Mouse (Mus musculus) heart, embryonic 11.5 days (tissue): ENCODE measurements around the gene Gm10282. TPM values are rescaled to one million over a fixed set of nuclear protein-coding genes. Genes with fewer than 3 reads are reported as not detected.

Experiments
- ATAC-seq: fragments of 200-750 bp; cut with Nextera tagmentation; replicated peaks from 2 replicates; pipeline ENCODE4 v1.8.0; 2017; ENCODE audit warnings: moderate library complexity; ENCODE audit not compliant: insufficient number of reproducible peaks, low FRiP score, low TSS enrichment
- H3K27ac ChIP-seq: fragments of 300-500 bp; sonication (generic); 2 replicates; pipeline ENCODE4 v1.5.1; 2014; ENCODE audit warnings: mild to moderate bottlenecking, low read depth, low read length
- H3K27me3 ChIP-seq: fragments of 300-500 bp; sonication (generic); 2 replicates; pipeline ENCODE4 v1.6.1; 2014; ENCODE audit warnings: mild to moderate bottlenecking, low read length, mixed read lengths; ENCODE audit not compliant: control insufficient read depth, insufficient read depth
- H3K36me3 ChIP-seq: fragments of 300-500 bp; sonication (generic); 2 replicates; pipeline ENCODE4 v1.6.1; 2014; ENCODE audit warnings: mild to moderate bottlenecking, low read length, moderate library complexity, mixed read lengths; ENCODE audit not compliant: control insufficient read depth, insufficient read depth
- H3K4me1 ChIP-seq: fragments of 300-500 bp; sonication (generic); 2 replicates; pipeline ENCODE4 v1.6.1; 2014; ENCODE audit warnings: low read length; ENCODE audit not compliant: control insufficient read depth, insufficient read depth
- H3K4me2 ChIP-seq: fragments of 300-500 bp; sonication (generic); 2 replicates; pipeline ENCODE4 v1.6.1; 2014; ENCODE audit warnings: mild to moderate bottlenecking, moderate library complexity
- H3K4me3 ChIP-seq: fragments of 300-500 bp; sonication (generic); 2 replicates; pipeline ENCODE4 v1.5.1; 2014; ENCODE audit warnings: low read depth, low read length
- H3K9ac ChIP-seq: fragments of 300-500 bp; sonication (generic); 2 replicates; pipeline ENCODE4 v1.6.1; 2014; ENCODE audit warnings: mild to moderate bottlenecking, low read depth, low read length, moderate library complexity
- H3K9me3 ChIP-seq: fragments of 300-500 bp; sonication (generic); replicated peaks from 2 replicates; pipeline ENCODE4 v1.6.1; 2016; ENCODE audit warnings: low read length; ENCODE audit not compliant: control insufficient read depth
- WGBS: fragments of 180-500 bp; shearing (Covaris S2); extraction: QIAGEN DNeasy Blood & Tissue Kit; methylation state at CpG from one replicate; pipeline ENCODE4 v1.1.7; 2014; ENCODE audit not compliant: insufficient replicate concordance; 5-methylcytosine and 5-hydroxymethylcytosine counted together
- polyA plus RNA-seq: library from polyadenylated mRNA; unstranded; fragments of >200 nt; fragmentation: Nextera tagmentation; extraction: Ambion mirVana; gene quantifications from 2 replicates; pipeline ENCODE4 v1.2.1, GENCODE M21; 2014

Gm10282 gene
- polyA plus RNA-seq, 1 experiment from 2014 or later: 22.5 TPM

- no peaks in the 10 kb centered on the region for H3K36me3 ChIP-seq
- H3K9me3 ChIP-seq: no peaks in the 10 kb centered on the region
- no peak for ATAC-seq
- no peak overlapping the region for H3K4me2 ChIP-seq
- no peaks in the 10 kb centered on the region for H3K27me3 ChIP-seq
- no peak overlapping the region for H3K4me3 ChIP-seq
- H3K27ac ChIP-seq: no peak overlapping the region
- H3K9ac ChIP-seq: no peak overlapping the region
- H3K4me1 ChIP-seq: no peaks in the 10 kb centered on the region
Measured at GRCm38 (mm10) chr8:72266671-72267070, 38.4 kb downstream of the Gm10282 start.

DNA sequence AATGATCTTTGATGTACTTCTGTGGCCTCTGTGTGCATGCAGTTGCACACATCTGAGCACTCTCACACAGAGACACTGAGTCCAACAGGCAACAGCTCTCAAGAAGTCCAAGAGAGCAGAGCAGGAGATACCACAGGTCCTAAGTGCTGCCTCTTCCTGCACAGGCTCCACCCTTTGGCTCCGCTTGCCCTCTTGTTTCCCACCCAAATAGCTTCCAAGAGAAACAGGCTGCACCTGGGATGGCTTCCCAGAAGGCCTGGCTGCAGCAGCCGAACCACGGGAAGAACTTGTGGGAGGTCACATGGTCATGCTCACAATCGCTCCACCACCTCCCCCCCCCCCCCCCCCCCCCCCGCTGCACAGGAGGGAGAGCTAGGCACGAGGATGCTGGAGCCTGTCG is 39.7 kb downstream of the Gm10282 start:
- peaks cover 3% of the 10 kb centered on the region; the same call in 1 of the 2 replicates for H3K4me1 ChIP-seq
- no peaks in the 10 kb centered on the region for H3K36me3 ChIP-seq
- WGBS: 56% methylated on average over 6 of the region's 7 CpGs
- H3K4me3 ChIP-seq: no peak overlapping the region
- no peak overlapping the region for H3K27ac ChIP-seq
- no peaks in the 10 kb centered on the region for H3K9me3 ChIP-seq
- ATAC-seq: no peak
- no peaks in the 10 kb centered on the region for H3K27me3 ChIP-seq
- H3K9ac ChIP-seq: no peak overlapping the region
- H3K4me2 ChIP-seq: no peak overlapping the region

DNA sequence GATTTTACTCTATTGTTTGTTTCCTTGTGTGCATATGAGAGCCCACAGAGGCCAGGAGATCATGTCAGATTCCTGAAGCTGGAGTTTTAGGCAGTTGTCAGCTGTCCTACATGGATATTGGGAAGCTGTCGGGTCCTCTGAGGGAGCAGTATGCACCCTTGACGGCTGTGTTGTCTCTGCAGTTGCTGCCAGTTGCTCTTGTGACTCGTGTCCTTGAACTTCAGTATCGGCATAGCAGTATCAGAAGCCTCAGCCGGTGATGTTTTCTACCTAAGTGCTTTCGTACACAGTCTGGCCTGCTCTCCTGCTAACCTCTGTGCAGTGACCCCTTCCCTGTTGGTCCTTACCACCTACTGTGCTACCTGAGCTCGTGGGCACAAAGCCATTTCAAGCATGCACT is 41.6 kb downstream of the Gm10282 start:
- no peak overlapping the region for H3K4me3 ChIP-seq
- no peak for ATAC-seq
- H3K4me2 ChIP-seq: no peak overlapping the region
- WGBS: 67% methylated on average over 7 of the region's 7 CpGs
- no peaks in the 10 kb centered on the region for H3K27me3 ChIP-seq
- H3K4me1 ChIP-seq: peaks cover 3% of the 10 kb centered on the region; the same call in 1 of the 2 replicates
- H3K9ac ChIP-seq: no peak overlapping the region
- H3K36me3 ChIP-seq: no peaks in the 10 kb centered on the region
- no peaks in the 10 kb centered on the region for H3K9me3 ChIP-seq
- no peak overlapping the region for H3K27ac ChIP-seq

GRCm38 (mm10) chr8:72262756-72263155 is 42.3 kb downstream of the Gm10282 start:
- Histone ChIP-seq H3K9me3 (no peaks in the 10 kb centered on the region), H3K27ac (no peak overlapping the region), H3K9ac (no peak overlapping the region), H3K36me3 (no peaks in the 10 kb centered on the region), H3K27me3 (no peaks in the 10 kb centered on the region), H3K4me3 (no peak overlapping the region), H3K4me1 (peaks cover 3% of the 10 kb centered on the region; the same call in 1 of the 2 replicates), H3K4me2 (no peak overlapping the region)
- ATAC-seq: no peak
- 88% methylated on average over 2 of the region's 2 CpGs for WGBS

DNA sequence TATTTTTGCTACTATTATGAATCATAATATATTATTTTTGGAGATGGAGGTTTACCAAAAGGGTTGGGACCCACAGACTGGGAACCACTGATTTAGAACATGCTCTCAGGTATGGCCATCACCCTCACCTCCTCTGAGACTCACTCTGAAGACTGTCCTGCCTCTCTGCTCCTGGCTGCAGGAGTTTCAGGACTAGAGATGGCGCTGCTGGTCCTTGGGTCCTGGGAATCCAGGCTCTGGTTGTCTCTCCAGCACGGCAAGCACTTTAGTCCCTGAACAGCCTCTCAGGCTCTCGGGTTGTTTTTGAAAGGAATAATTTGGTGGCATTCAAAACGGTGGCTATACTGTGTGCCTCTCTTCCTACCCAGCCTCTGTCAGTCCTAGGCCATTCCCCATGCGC is 43.2 kb downstream of the Gm10282 start:
- no peak overlapping the region for H3K4me2 ChIP-seq
- H3K9ac ChIP-seq: no peak overlapping the region
- no peak overlapping the region for H3K27ac ChIP-seq
- ATAC-seq: no peak
- no peaks in the 10 kb centered on the region for H3K27me3 ChIP-seq
- H3K36me3 ChIP-seq: no peaks in the 10 kb centered on the region
- peaks cover 3% of the 10 kb centered on the region; the same call in 1 of the 2 replicates for H3K4me1 ChIP-seq
- no peak overlapping the region for H3K4me3 ChIP-seq
- 37% methylated on average over 5 of the region's 5 CpGs for WGBS
- H3K9me3 ChIP-seq: no peaks in the 10 kb centered on the region

GRCm38 (mm10) chr8:72261431-72261830 is 43.6 kb downstream of the Gm10282 start:
- H3K4me3 ChIP-seq: no peak overlapping the region
- no peaks in the 10 kb centered on the region for H3K36me3 ChIP-seq
- no peak overlapping the region for H3K9ac ChIP-seq
- H3K27ac ChIP-seq: no peak overlapping the region
- no peaks in the 10 kb centered on the region for H3K27me3 ChIP-seq
- no peak overlapping the region for H3K4me2 ChIP-seq
- H3K9me3 ChIP-seq: no peaks in the 10 kb centered on the region
- H3K4me1 ChIP-seq: peaks cover 3% of the 10 kb centered on the region; the same call in 1 of the 2 replicates
- ATAC-seq: no peak

GRCm38 (mm10) chr8:72261019-72261418 is 44.0 kb downstream of the Gm10282 start:
- WGBS: 24% methylated on average over 2 of the region's 2 CpGs
- H3K9ac ChIP-seq: no peak overlapping the region
- H3K27ac ChIP-seq: 0 out of 2 replicates have a peak overlapping the region, but pooled peaks have one; percentile 12

GRCm38 (mm10) chr8:72260585-72260984 is 44.5 kb downstream of the Gm10282 start:
- 0 out of 2 replicates have a peak overlapping the region, but pooled peaks have one; percentile 12 for H3K27ac ChIP-seq
- H3K36me3 ChIP-seq: no peaks in the 10 kb centered on the region
- no peaks in the 10 kb centered on the region for H3K9me3 ChIP-seq
- no peak overlapping the region for H3K4me2 ChIP-seq
- ATAC-seq: no peak
- no peak overlapping the region for H3K4me3 ChIP-seq
- H3K9ac ChIP-seq: no peak overlapping the region
- 60% methylated on average over 4 of the region's 4 CpGs for WGBS
- peaks cover 3% of the 10 kb centered on the region; the same call in 1 of the 2 replicates for H3K4me1 ChIP-seq
- H3K27me3 ChIP-seq: no peaks in the 10 kb centered on the region

More at GRCm38 (mm10) chr8:72261019-72261418, 44.0 kb downstream of the Gm10282 start:
- peak; percentile 29; the same call in 1 of the 2 replicates for ATAC-seq
- Histone ChIP-seq H3K4me3 (no peak overlapping the region), H3K27me3 (no peaks in the 10 kb centered on the region), H3K4me1 (peaks cover 3% of the 10 kb centered on the region; the same call in 1 of the 2 replicates), H3K9me3 (no peaks in the 10 kb centered on the region), H3K4me2 (no peak overlapping the region), H3K36me3 (no peaks in the 10 kb centered on the region)

DNA sequence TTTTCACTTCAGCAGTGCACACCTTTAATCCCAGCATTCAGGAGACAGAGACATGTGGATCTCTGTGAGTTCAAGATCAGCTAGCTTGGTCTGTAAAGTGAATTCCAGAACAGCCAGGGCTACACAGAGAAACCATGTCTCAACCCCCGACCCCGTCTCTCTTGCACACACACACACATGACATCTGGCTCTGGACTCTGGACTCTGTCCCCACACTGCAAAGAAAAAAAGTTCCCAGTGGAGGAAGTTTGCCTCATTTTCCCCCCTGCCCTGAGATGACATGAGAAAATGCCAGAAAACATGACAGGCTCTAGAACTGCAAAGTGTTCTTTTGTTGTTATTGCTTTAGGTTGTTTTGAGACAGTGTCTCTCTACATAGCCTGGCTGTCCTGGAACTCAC is 45.2 kb downstream of the Gm10282 start:
- WGBS: 79% methylated on average over 2 of the region's 2 CpGs

More for the DNA sequence above, 45.2 kb downstream of the Gm10282 start:
- no peak for ATAC-seq
- H3K9me3 ChIP-seq: no peaks in the 10 kb centered on the region
- H3K9ac ChIP-seq: no peak overlapping the region
- no peaks in the 10 kb centered on the region for H3K36me3 ChIP-seq
- H3K27ac ChIP-seq: no peak overlapping the region
- H3K27me3 ChIP-seq: no peaks in the 10 kb centered on the region
- peaks cover 3% of the 10 kb centered on the region; the same call in 1 of the 2 replicates for H3K4me1 ChIP-seq
- H3K4me3 ChIP-seq: no peak overlapping the region
- no peak overlapping the region for H3K4me2 ChIP-seq
